Mouse (Mus musculus): ENCODE data around the gene S100a3.

DNA sequence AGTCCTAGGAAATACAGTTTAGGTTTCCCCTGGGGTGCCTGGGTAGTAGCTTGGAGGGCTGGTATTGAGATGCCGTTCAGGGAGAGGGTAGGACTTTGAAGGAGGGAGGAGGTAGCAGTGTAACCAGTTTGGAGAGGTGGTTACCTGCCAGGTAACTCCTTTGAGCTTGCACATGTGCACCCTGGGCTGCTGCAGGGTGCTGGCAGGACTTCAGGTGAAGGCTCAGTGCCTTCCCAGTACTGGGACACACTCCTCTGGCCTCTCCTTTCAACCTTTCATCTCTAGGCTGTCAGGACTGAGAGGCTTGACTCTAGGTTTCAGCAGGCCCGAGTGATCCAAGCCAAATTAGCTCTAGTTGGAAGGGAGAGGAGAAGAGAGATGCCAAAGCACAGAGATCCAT lies 34.3 kb upstream of the S100a3 start:
- no peak for TF ChIP-seq BHLHE40 (IDR thresholded peaks at IDR 0.05; ENCODE audit: low read depth, low read length)
- TF ChIP-seq ZKSCAN1 (IDR thresholded peaks at IDR 0.05; ENCODE audit: borderline replicate concordance, low read depth, low read length), result no peak
- no peak for TF ChIP-seq USF1 (IDR thresholded peaks at IDR 0.05; ENCODE audit: low read depth, low read length)
- TF ChIP-seq MAFK (IDR thresholded peaks at IDR 0.05; ENCODE audit: insufficient replicate concordance, low read length), result no peak
- TF ChIP-seq ZNF384 (IDR thresholded peaks at IDR 0.05; ENCODE audit: low read depth, low read length), result no peak
- no peak for TF ChIP-seq ELF1 (IDR thresholded peaks at IDR 0.05; ENCODE audit: low read depth, low read length)
